Mouse (Mus musculus) limb, embryonic 10.5 days (tissue): ENCODE data around the gene Vps35l. TPM values are rescaled to one million over a fixed set of nuclear protein-coding genes. Genes with fewer than 3 reads are reported as not detected.

Source experiments
- DNase-seq: peaks from one replicate; pipeline ENCODE4 v3.0.0-alpha.2; 2017; ENCODE audit warnings: low spot score
- H3K27ac ChIP-seq: fragments of 300-500 bp; sonication (generic); 2 replicates; pipeline ENCODE4 v1.5.1; 2016; ENCODE audit warnings: mild to moderate bottlenecking
- H3K27me3 ChIP-seq: fragments of 300-500 bp; sonication (generic); 2 replicates; pipeline ENCODE4 v1.6.1; 2016; ENCODE audit warnings: low read depth, mild to moderate bottlenecking; ENCODE audit not compliant: poor library complexity, severe bottlenecking
- H3K36me3 ChIP-seq: fragments of 300-500 bp; sonication (generic); 2 replicates; pipeline ENCODE4 v1.6.1; 2016; ENCODE audit warnings: mild to moderate bottlenecking, moderate library complexity
- H3K4me1 ChIP-seq: fragments of 300-500 bp; sonication (generic); 2 replicates; pipeline ENCODE4 v1.6.1; 2016
- H3K4me3 ChIP-seq: fragments of 300-500 bp; sonication (generic); 2 replicates; pipeline ENCODE4 v1.5.1; 2016; ENCODE audit warnings: mild to moderate bottlenecking, moderate library complexity
- H3K9me3 ChIP-seq: fragments of 300-500 bp; sonication (generic); replicated peaks from 2 replicates; pipeline ENCODE4 v1.6.1; 2016; ENCODE audit warnings: mild to moderate bottlenecking
- WGBS: fragments of 180-500 bp; shearing (Covaris S2); methylation state at CpG from one replicate; pipeline ENCODE4 v1.1.7; 2016; 5-methylcytosine and 5-hydroxymethylcytosine counted together
- polyA plus RNA-seq: library from polyadenylated mRNA; unstranded; fragments of >200 nt; fragmentation: Nextera tagmentation; extraction: Ambion mirVana; gene quantifications from 2 replicates; pipeline ENCODE4 v1.2.1, GENCODE M21; 2016

The Vps35l gene
- polyA plus RNA-seq, 1 experiment from 2014 or later, result 60.2 TPM

DNA sequence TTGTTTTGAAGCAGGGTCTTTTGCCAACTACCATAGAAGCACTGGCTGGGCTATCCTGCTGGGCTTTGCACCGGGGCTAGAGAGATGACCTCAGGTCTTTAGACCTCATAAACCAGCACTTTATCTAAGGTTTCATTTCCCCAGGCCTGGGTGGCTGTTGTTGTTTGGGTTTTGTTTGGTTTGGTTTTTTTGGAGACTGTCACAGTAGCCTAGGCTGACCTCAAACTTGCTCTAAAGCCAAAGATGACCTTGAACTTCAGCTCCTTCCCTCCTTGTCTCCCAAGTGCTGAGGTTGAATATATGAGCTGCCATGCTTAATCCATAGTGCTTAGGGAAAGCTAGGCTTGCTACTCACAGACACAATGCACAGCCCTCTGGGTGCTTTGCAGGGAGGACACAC lies 79.6 kb downstream of the Vps35l start:
- 84% methylated on average over 1 of the region's 1 CpGs for WGBS
- H3K9me3 ChIP-seq, result no peaks in the 10 kb centered on the region
- H3K27me3 ChIP-seq, result no peaks in the 10 kb centered on the region
- H3K27ac ChIP-seq, result no peak overlapping the region
- peaks cover 6% of the 10 kb centered on the region for H3K4me1 ChIP-seq
- peaks cover 39% of the 10 kb centered on the region for H3K36me3 ChIP-seq
- H3K4me3 ChIP-seq, result no peak overlapping the region
- no peak for DNase-seq

DNA sequence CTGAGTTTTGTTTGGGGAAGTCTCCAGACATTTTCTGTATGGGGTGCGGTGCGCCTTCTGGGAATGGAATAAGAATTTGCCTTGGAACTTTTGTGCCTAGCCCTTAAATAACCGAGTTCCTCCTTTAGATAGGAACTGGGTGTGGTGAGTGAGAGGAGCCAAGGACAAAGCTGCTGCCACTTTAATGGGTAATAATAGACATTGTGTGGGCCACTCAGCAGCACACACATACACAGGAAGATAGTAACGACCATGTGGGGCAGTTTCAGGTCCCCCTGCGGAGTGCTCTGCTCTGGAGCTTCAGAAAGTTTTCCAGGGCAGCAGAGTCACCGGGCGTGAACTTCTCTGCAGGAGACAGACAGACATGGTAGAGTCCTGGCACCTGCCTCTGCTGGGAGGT lies 81.3 kb downstream of the Vps35l start:
- no peak overlapping the region for H3K4me3 ChIP-seq
- H3K27ac ChIP-seq, result no peak overlapping the region
- H3K9me3 ChIP-seq, result no peaks in the 10 kb centered on the region
- H3K27me3 ChIP-seq, result no peaks in the 10 kb centered on the region
- H3K4me1 ChIP-seq, result peaks cover 6% of the 10 kb centered on the region
- peaks cover 34% of the 10 kb centered on the region for H3K36me3 ChIP-seq
- 82% methylated on average over 7 of the region's 7 CpGs for WGBS
- DNase-seq, result no peak

DNA sequence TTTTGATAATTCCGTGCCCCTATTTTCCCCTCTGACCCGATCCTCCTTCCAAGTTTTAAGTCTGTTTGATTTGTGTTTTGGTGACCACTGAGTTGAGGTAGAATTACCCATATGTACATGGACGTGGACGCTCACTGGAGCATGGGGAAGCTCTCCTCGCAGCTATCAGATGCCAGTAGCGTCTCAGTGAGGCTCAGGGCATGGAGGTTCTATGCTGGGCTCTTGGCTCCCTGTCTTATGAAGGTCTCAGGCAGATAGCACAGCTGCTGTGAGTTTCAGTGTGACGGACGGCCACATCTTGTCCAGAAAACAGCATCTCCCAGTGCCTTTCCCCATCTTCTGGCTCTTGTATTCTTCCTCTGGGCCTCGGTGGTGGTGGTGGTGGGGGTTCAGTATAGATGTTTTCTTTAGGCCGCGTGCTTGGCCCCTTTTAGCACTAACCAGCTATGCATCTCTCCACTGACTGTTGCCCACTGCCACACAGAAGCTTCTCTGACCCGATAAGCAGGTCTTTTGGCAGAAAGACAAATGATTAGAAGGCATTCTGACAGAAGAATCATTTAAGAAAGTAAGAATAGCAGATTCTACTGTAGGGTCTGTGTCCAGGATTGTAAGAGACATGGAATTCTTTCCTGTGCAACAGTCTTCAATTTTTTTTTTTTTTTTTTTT lies 82.0 kb downstream of the Vps35l start:
- Histone ChIP-seq H3K36me3 (peaks cover 35% of the 10 kb centered on the region), H3K27me3 (no peaks in the 10 kb centered on the region), H3K4me1 (peaks cover 6% of the 10 kb centered on the region), H3K27ac (no peak overlapping the region), H3K9me3 (no peaks in the 10 kb centered on the region), H3K4me3 (no peak overlapping the region)
- 95% methylated on average over 12 of the region's 12 CpGs for WGBS
- DNase-seq, result no peak

DNA sequence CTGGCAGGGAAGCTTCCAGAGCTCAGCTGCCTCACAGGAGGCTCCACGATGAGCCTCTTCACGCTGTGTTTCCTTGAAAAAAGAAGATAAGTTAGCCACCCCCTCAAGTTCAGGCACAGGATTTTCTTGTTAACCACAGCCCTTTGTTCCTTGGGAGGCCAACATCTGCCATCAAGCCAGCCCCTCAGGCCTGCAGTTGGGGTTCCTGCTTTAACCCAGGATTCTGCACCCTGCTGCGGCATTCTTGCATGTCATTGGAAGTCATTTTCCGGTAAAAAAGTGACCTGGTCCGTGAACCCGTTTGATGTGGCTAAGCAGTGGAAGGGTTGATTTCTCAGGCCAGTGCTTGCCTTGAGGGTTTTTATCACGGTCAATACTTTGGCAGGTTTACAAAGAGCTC lies 84.4 kb downstream of the Vps35l start:
- Histone ChIP-seq H3K27me3 (no peaks in the 10 kb centered on the region), H3K4me3 (no peak overlapping the region), H3K36me3 (peaks cover 30% of the 10 kb centered on the region), H3K27ac (no peak overlapping the region; the same call in 1 of the 2 replicates), H3K9me3 (no peaks in the 10 kb centered on the region), H3K4me1 (peaks cover 6% of the 10 kb centered on the region)
- no peak for DNase-seq
- WGBS, result 66% methylated on average over 7 of the region's 7 CpGs

DNA sequence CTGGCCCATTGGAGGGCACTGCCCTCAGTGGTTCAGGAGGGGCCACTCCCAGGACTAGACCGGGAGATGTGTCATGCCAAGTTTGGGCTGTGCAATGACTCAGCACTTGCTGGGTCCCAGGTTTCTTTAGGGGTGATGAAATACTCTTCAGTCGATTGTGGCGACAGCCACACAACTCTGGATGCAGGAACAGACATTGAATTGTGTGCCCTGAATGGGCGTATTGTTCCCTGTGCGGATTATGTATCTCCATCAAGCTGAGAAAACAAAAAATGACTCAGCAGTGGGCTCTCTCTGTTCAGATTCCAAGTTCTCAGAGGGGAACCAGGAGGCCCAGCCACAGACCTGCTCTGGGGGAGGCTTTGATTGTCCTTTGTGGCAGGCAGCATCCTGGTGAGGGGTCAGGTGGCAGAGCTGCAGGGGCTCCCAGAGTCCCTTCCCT lies 88.0 kb downstream of the Vps35l start:
- no peak for DNase-seq
- no peaks in the 10 kb centered on the region for H3K9me3 ChIP-seq

DNA sequence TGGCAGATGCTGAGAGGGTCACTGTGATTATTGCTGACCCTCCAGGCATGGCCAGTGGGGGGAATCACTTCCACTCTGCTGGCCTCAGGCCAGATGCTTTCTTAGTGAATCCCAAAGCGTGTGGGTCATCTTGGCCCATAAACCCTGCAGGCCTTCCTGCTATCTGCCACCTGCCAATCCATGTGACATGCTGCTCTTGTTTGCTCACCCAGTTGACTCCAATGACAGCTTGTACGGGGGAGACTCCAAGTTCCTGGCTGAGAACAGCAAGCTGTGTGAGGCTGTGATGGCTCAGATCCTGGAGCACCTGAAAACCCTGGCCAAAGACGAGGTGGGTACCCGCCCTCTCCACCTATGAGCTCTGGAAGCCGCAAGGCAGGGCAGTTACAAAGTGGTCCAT lies 97.9 kb downstream of the Vps35l start:
- peaks cover 92% of the 10 kb centered on the region for H3K36me3 ChIP-seq

More for the DNA sequence above, 88.0 kb downstream of the Vps35l start:
- peaks cover 31% of the 10 kb centered on the region for H3K36me3 ChIP-seq
- H3K4me1 ChIP-seq, result peaks cover 6% of the 10 kb centered on the region
- H3K4me3 ChIP-seq, result no peak overlapping the region
- no peak overlapping the region for H3K27ac ChIP-seq
- H3K27me3 ChIP-seq, result no peaks in the 10 kb centered on the region
- 81% methylated on average over 5 of the region's 5 CpGs for WGBS

DNA sequence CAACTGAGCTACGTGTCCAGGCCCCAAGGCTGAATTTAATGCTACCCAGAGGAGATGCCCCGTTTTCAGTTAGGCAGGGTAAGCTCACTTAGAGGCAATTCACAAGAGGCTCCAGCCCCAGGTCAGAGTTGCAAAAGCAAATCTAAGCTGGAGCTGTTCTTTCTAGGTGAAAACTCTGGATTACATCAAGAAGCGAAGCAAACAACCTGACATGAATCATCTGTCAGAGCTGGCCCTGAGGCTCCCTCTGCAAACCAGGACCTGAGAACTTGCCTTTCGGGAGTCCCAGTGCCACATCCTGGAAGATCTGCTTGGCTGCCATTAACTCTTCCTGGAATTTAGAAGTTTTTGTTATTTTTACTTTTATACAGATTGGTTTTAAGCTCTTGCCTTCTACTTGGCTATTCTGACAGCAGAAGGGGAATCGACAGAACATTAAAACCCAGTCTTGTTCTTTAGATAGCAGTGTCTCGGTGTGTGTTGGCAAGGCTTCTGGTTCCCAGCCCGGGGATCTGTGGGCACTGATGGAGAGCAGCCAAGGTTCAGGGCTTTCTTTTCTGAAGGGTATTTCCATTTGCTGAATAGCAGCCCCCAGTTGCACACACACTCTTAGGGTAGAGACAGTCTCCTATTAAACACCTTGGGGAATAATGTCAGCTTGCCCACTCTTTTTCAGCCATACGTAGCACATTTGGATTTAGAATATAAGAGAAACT lies 101.2 kb downstream of the Vps35l start:
- H3K4me3 ChIP-seq, result no peak overlapping the region
- H3K36me3 ChIP-seq, result peaks cover 94% of the 10 kb centered on the region
- 81% methylated on average over 8 of the region's 8 CpGs for WGBS
- H3K27me3 ChIP-seq, result no peaks in the 10 kb centered on the region
- no peaks in the 10 kb centered on the region for H3K9me3 ChIP-seq
- DNase-seq, result no peak
- H3K4me1 ChIP-seq, result no peaks in the 10 kb centered on the region
- no peak overlapping the region for H3K27ac ChIP-seq

More for the DNA sequence above, 97.9 kb downstream of the Vps35l start:
- WGBS, result 92% methylated on average over 5 of the region's 5 CpGs
- no peak overlapping the region for H3K27ac ChIP-seq
- no peaks in the 10 kb centered on the region for H3K9me3 ChIP-seq
- no peaks in the 10 kb centered on the region for H3K4me1 ChIP-seq
- H3K4me3 ChIP-seq, result no peak overlapping the region
- no peaks in the 10 kb centered on the region for H3K27me3 ChIP-seq
- DNase-seq, result no peak

DNA sequence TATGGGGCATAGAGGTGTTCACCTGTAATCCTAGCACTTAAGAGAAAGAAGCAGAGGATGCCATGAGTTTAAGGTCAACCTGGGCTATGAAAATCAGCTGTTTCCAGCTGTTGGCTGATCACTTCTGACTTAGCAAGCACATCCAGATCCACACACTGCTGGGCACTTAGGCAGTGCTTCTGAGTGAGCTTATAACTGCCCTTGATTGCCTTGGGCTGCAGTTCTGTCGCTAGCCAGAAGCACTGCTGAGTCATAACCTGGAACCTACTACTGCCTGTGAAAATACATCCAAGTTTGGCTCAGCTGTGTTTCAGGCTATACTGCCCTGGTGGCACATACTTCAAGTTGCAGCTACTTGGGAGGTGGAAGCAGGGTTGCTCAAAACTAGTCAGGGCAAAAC lies 101.8 kb downstream of the Vps35l start:
- Histone ChIP-seq H3K27ac (no peak overlapping the region), H3K9me3 (no peaks in the 10 kb centered on the region), H3K4me1 (no peaks in the 10 kb centered on the region), H3K36me3 (peaks cover 94% of the 10 kb centered on the region), H3K4me3 (no peak overlapping the region), H3K27me3 (no peaks in the 10 kb centered on the region)
- WGBS, result 52% methylated on average over 1 of the region's 1 CpGs
- no peak for DNase-seq

DNA sequence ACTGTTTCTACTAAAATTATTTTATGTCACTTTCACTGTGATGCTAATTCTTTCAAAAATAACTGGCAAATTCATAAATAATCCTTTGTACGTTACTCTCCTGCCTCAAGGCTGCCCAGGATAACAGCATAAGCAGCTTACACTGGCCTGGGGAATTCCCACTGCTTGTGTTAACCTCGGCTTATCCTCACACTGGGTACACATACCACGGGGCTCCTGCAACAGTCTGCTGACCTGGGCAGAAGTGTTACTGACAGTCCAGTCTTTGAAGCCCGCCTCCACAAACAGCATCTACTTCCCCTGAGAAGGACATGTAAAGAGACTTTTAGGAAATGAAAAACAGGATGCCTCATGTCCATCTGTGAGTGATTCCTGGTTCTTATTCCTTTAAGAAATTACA lies 102.9 kb downstream of the Vps35l start:
- Histone ChIP-seq H3K4me1 (no peaks in the 10 kb centered on the region), H3K27me3 (no peaks in the 10 kb centered on the region), H3K27ac (no peak overlapping the region), H3K4me3 (no peak overlapping the region), H3K36me3 (peaks cover 96% of the 10 kb centered on the region), H3K9me3 (no peaks in the 10 kb centered on the region)
- no peak for DNase-seq
- WGBS, result 88% methylated on average over 4 of the region's 4 CpGs

DNA sequence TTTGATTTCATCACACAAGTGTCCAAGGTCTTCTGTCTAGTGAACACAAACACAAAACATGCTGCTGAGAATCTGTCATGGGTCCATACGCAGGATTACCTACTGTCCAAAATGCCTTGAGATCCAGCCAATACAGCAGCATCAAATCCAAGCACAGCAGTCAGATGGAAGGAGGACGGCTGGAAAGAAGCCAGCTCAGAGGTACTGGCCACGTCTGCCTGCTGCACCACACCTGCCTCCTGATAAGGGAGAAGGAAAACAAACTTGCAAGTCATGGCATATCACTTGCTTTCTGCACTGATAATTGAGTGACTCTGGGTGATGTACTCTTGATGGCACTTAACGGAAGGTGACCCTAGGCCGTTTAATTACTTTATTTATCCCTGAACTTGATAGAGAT lies 105.1 kb downstream of the Vps35l start:
- Histone ChIP-seq H3K4me3 (no peak overlapping the region), H3K4me1 (no peaks in the 10 kb centered on the region), H3K36me3 (peaks cover 98% of the 10 kb centered on the region), H3K27me3 (no peaks in the 10 kb centered on the region), H3K9me3 (no peaks in the 10 kb centered on the region), H3K27ac (no peak overlapping the region)
- no peak for DNase-seq
- WGBS, result 89% methylated on average over 5 of the region's 5 CpGs

DNA sequence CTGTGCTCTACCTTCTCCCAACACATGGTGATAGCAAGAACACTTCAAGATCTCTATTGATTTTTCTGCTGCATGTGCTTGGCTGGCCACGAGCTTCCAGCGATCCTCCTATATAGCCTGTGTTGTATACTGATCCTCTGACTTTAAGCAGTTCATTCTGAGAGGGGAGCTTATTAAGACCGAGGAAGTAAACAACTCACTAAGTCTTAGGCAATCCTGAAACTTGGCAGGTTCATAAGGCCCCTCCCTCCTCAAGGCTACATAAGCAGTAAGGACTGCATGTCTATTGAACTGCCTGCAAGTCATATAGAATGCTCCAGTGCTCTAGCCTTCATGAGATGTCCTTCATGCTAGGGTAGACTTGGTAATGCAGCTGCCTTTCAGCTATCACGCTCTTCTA lies 106.3 kb downstream of the Vps35l start:
- Histone ChIP-seq H3K27ac (no peak overlapping the region), H3K36me3 (peaks cover 99% of the 10 kb centered on the region), H3K4me3 (no peak overlapping the region), H3K4me1 (no peaks in the 10 kb centered on the region), H3K27me3 (no peaks in the 10 kb centered on the region), H3K9me3 (no peaks in the 10 kb centered on the region)
- no peak for DNase-seq
- WGBS, result 95% methylated on average over 4 of the region's 4 CpGs

DNA sequence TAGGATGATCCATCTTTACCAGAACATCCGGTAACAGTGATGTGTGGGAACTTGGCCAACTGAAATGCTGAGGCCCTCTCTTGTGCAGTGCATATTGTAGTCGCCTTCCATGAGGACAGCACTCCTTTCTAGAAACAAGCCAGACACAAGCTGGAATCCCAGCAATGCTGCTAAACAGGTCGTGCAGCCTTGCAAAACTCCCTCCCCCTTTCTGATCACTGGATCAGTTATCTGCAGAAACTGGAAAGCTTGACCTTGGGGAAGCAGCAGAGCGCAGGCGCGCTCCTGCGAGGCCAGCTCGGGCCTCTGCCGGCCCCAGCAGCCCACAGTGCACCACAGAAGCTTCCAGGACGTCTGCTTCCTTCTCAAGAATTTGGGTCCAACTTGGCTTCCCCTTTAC lies 108.8 kb downstream of the Vps35l start:
- Histone ChIP-seq H3K27me3 (no peaks in the 10 kb centered on the region), H3K4me3 (no peak overlapping the region), H3K27ac (no peak overlapping the region), H3K4me1 (no peaks in the 10 kb centered on the region), H3K9me3 (no peaks in the 10 kb centered on the region), H3K36me3 (peaks cover 100% of the 10 kb centered on the region)
- no peak for DNase-seq
- 86% methylated on average over 10 of the region's 10 CpGs for WGBS

DNA sequence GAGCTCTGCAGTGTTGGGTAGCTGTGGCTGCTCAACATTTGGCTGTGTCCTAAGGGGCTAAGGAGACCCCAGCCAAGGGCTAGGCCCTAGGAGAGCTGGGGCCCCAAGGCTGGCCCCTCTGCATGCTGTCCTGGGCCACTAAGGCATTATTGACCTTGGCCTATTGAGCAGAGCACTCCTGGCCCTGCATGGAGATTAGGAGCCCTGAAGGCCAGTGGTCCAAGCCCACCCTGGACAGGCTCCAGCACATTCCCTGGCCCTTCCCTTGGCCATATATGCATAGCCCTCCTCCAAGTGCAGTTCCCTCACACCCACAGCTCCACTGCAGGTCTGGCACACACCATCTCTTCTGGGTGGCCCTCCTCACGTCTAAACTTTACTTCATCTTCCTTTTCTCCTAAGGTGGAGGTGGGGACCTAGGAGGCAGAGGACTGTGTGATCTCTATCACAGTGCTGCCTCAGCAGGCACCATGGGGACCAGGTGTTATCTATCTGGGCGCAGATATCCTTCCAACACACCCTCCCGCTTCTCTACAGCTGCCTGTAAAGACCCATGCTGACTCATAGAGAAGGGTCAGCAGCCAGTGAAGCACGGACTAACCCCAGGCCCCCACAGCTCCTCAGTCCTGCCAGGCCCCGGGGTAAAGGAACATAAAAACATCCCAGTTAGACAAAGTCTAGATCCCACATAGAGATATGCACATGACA lies 109.7 kb downstream of the Vps35l start:
- Histone ChIP-seq H3K9me3 (no peaks in the 10 kb centered on the region), H3K27me3 (no peaks in the 10 kb centered on the region), H3K4me3 (no peak overlapping the region), H3K36me3 (peaks cover 95% of the 10 kb centered on the region), H3K27ac (no peak overlapping the region; the same call in 1 of the 2 replicates), H3K4me1 (peaks cover 3% of the 10 kb centered on the region)
- WGBS, result 92% methylated on average over 5 of the region's 5 CpGs
- no peak for DNase-seq
